Mouse (Mus musculus): ENCODE measurements around the gene Zfp524.

DNA sequence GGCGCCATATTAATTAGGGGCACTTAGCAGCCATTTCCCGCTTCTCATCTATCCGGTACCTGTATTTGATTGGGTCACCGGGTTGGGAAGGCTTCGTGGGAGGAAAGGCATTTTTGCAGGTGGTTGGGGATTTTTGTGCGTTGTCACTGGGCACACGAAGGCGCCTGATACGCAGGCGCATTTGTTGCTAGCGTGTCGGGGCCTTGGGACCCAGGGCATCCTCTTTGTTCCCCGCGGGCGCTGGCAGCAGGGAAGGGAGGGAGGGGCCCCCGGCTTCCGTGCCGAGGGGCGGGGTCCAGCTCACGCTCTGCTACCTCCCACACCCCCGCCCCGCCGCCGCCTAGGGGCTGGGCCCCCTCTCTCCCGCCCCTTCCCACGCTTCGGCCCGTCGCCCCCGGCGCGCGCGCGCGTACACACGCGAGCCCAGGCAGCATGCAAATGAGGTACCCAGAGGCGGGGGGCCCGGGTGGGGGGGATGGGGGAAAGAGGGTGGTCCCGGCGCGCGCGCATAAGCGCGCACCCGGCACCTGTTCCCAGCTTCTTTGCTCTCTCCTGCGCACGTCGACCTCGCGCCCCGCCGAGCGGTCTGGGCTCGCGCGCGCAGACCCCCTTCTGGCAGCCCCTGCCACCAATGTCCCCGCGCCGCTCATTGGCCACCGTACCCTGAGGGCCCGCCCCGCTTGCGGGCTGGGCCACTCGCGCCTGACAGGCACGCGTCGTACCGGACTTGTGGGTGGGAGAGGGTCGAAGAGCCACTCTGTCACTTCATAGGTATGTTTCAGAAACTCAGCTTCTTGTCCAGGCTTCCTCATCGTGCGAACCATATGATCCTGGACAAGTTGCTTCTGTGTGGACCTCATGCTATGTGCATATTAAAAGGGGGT, 1.1 kb downstream of the Zfp524 start, which contains the start of gene Gm44973:
- TF ChIP-seq POLR2AphosphoS2 (IDR thresholded peaks at IDR 0.05; ENCODE audit: insufficient read length, low read depth) (no peak), POLR2A (IDR thresholded peaks at IDR 0.05; ENCODE audit: insufficient read length, low read depth) (peak; percentile 38), USF1 (IDR thresholded peaks at IDR 0.05; ENCODE audit: low read depth) (no peak), CEBPB (IDR thresholded peaks at IDR 0.05; ENCODE audit: insufficient read depth, poor library complexity, severe bottlenecking) (no peak), E2F4 (IDR thresholded peaks at IDR 0.05; ENCODE audit: insufficient read depth) (no peak), TCF12 (IDR thresholded peaks at IDR 0.05; ENCODE audit: insufficient read depth, poor library complexity, severe bottlenecking) (no peak), MYOD1 (IDR thresholded peaks at IDR 0.05; ENCODE audit: control insufficient read depth in 1 of 3, insufficient read length in 2 of 3, low read depth in 2 of 3) (peak in 1 of 3 experiments; percentile 3)
